Mouse (Mus musculus) MEL (cell line): Measurements from ENCODE around the gene Cbln1.

Source experiments
- CTCF ChIP-seq, 3 experiments: IDR thresholded peaks in 2 of 3; conservative IDR thresholded peaks in 1 of 3; 2 replicates each; pipeline ENCODE4 v1.5.1; 2011 to 2012; ENCODE audit warnings: low read length in 3 of 3, low read depth in 2 of 3, mild to moderate bottlenecking in 2 of 3, improper control_type of control experiment in 1 of 3, inconsistent platforms in 1 of 3, mixed read lengths in 1 of 3, moderate library complexity in 1 of 3; ENCODE audit not compliant: control insufficient read depth in 1 of 3, insufficient read depth in 1 of 3, poor library complexity in 1 of 3, severe bottlenecking in 1 of 3
- E2F4 ChIP-seq: IDR thresholded peaks from 2 replicates; pipeline ENCODE4 v1.6.1; 2011; ENCODE audit warnings: low read depth, low read length, improper control_type of control experiment, borderline replicate concordance
- EP300 ChIP-seq, 2 experiments: IDR thresholded peaks; 2 replicates each; pipeline ENCODE4 v1.6.1; 2011; ENCODE audit warnings: improper control_type of control experiment in 2 of 2, low read length in 2 of 2, low read depth in 1 of 2, mild to moderate bottlenecking in 1 of 2
- GATA1 ChIP-seq: IDR thresholded peaks from 2 replicates; pipeline ENCODE4 v1.6.1; 2011; ENCODE audit warnings: low read depth, low read length, improper control_type of control experiment
- MEF2A ChIP-seq: IDR thresholded peaks from 2 replicates; pipeline ENCODE4 v1.6.1; 2014; ENCODE audit warnings: low read depth, mild to moderate bottlenecking, inconsistent platforms, low read length, improper control_type of control experiment; ENCODE audit not compliant: poor library complexity, insufficient replicate concordance, severe bottlenecking; ENCODE audit errors: extremely low read depth
- POLR2A ChIP-seq, 2 experiments: IDR thresholded peaks; 2 replicates each; pipeline ENCODE4 v1.6.1; 2011 to 2012; ENCODE audit warnings: low read length in 2 of 2, mild to moderate bottlenecking in 2 of 2, control low read depth in 1 of 2, improper control_type of control experiment in 1 of 2, low read depth in 1 of 2, moderate library complexity in 1 of 2; ENCODE audit not compliant: control insufficient read depth in 1 of 2, insufficient read depth in 1 of 2, poor library complexity in 1 of 2
- POLR2AphosphoS2 ChIP-seq: IDR thresholded peaks from 2 replicates; pipeline ENCODE4 v1.6.1; 2011; ENCODE audit warnings: low read length, improper control_type of control experiment
- POLR2AphosphoS5 ChIP-seq: IDR thresholded peaks from 2 replicates; pipeline ENCODE4 v1.6.1; 2012; ENCODE audit warnings: low read depth, borderline replicate concordance, mild to moderate bottlenecking, inconsistent platforms, low read length, moderate library complexity, mixed read lengths
- TAL1 ChIP-seq: IDR thresholded peaks from 2 replicates; pipeline ENCODE4 v1.6.1; 2012; ENCODE audit warnings: mild to moderate bottlenecking, inconsistent platforms, low read length, moderate library complexity, mixed read lengths
- USF1 ChIP-seq: IDR thresholded peaks from 2 replicates; pipeline ENCODE4 v1.6.1; 2014; ENCODE audit warnings: low read depth, mild to moderate bottlenecking, inconsistent platforms, low read length, improper control_type of control experiment, moderate library complexity
- ZKSCAN1 ChIP-seq: IDR thresholded peaks from 2 replicates; pipeline ENCODE4 v1.6.1; 2012; ENCODE audit warnings: low read depth, mild to moderate bottlenecking, inconsistent platforms, low read length, improper control_type of control experiment, moderate library complexity
- ZMIZ1 ChIP-seq: IDR thresholded peaks from 2 replicates; pipeline ENCODE4 v1.6.1; 2012; ENCODE audit warnings: low read depth, mild to moderate bottlenecking, inconsistent platforms, low read length, improper control_type of control experiment, moderate library complexity

- TF ChIP-seq CTCF (IDR thresholded peaks at IDR 0.05 in 2 of 3, conservative IDR thresholded peaks at IDR 0.05 in 1 of 3; ENCODE audit: control insufficient read depth in 1 of 3, insufficient read depth in 1 of 3, low read depth in 2 of 3, low read length in 3 of 3, poor library complexity in 1 of 3, severe bottlenecking in 1 of 3) (no peak), GATA1 (no peak), POLR2A (IDR thresholded peaks at IDR 0.05; ENCODE audit: control insufficient read depth in 1 of 2, insufficient read depth in 1 of 2, low read depth in 1 of 2, low read length in 2 of 2, poor library complexity in 1 of 2) (no peak), E2F4 (no peak), EP300 (IDR thresholded peaks at IDR 0.05; ENCODE audit: low read depth in 1 of 2, low read length in 2 of 2) (no peak), ZKSCAN1 (no peak), USF1 (no peak), POLR2AphosphoS5 (no peak), ZMIZ1 (no peak), TAL1 (no peak), MEF2A (no peak), POLR2AphosphoS2 (no peak)
Measured at GRCm38 (mm10) chr8:87452815-87453214, 19.6 kb downstream of the Cbln1 start.
